Mouse (Mus musculus) v-Abl transformed pro-B cells (cell line): ENCODE results near the gene Gm6676.
"Not testable (repeated sequence)": the region's sequence is repeated elsewhere in the genome, so short reads cannot be mapped to it uniquely, and the experiment has no call there.

Experiments used
- in situ Hi-C, 2 experiments: fragments of 400-800 bp; cut with MboI; formaldehyde crosslinking; loops; one replicate each; pipeline ENCODE4 v1.15.1; 2025; ENCODE audit not compliant: unreplicated experiment in 2 of 2

Gm6676 gene

GRCm38 (mm10) chr14:7125312-7125711, at the start of gene Gm6676:
Gene Gm6676 (minus strand): TSS chr14:7125412.
- in situ Hi-C loops, result not testable (repeated sequence)

GRCm38 (mm10) chr14:7174483-7174971, 49.3 kb upstream of the Gm6676 start, which contains the start of gene Gm3512:
Gene Gm3512 (minus strand): TSS chr14:7174533.
- in situ Hi-C loops, result not testable (repeated sequence)

DNA sequence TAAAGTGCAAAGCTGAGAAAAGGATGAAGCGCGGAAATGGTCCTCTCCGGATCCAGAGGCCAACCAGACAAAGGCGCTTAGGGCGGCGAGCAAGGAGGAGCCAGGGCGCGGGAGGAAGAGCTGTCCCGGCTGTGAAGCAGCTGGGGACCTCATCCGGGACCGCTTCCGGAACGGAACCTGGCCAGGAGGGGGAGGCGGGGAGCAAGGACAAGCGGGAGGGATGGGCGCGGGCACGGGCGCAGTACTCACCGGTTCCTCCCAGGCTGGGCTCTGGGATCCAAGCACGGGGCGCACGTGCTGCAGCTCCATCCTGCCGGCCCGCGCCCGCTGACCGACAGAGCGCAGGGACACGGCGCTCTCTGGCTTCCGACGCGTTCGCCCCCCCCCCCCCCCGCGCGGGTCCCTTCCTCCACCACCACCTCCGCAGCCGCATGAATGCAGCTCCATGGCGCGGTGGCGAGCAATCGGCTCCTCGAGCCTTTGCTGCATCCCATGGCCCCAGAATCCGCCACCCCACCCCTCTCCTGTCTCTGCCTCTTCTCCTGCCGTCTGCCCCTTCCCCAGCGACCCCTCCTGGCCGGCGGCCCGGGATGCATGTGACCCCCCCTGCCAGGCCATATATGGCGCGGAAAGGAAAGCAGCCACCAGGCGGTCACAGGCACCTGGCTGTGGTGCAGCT, 19.9 kb downstream of the Gm6676 start:
- in situ Hi-C loops, result not testable (repeated sequence)

DNA sequence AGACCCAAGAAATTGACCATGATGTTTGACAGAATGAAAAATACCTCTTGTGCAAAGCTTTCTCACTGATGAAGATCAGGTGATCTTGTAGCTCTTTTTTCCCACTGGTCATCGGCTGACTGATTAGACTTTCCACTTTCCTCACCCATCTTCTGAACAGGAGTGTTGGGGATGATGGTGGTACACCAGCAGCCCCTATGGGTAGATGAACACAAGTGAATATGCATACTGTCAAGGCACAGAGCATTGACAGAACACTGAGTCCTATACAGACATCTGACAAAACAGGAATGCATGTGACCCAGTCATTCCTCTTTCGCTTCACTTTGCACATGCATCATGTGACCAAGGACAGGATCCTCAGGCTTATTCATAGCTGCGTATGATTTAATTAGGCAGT, 24.7 kb downstream of the Gm6676 start, which contains the start of gene Gm3696:
Gene Gm3696, minus strand, starts transcription at position 101 of the 400 bp plus-strand sequence.
- in situ Hi-C loops, result not testable (repeated sequence)
